Mouse (Mus musculus): Measurements from ENCODE around the gene Adcy9. TPM values are rescaled to one million over a fixed set of nuclear protein-coding genes. Genes with fewer than 3 reads are reported as not detected.

Adcy9 gene
- total RNA-seq, 2 experiments from 2014 or later: 22.3 to 22.7 TPM

- no peak for DNase-seq
- intact Hi-C loops (cut with DNase I; ENCODE audit: low total_unique reads): no loop called here
These were observed 83.0 kb downstream of the Adcy9 start for GRCm38 (mm10) chr16:4337269-4337668.

GRCm38 (mm10) chr16:4333788-4334187 is 86.5 kb downstream of the Adcy9 start:
- intact Hi-C loops (cut with DNase I; ENCODE audit: low total_unique reads): no loop called here
- DNase-seq: no peak

DNA sequence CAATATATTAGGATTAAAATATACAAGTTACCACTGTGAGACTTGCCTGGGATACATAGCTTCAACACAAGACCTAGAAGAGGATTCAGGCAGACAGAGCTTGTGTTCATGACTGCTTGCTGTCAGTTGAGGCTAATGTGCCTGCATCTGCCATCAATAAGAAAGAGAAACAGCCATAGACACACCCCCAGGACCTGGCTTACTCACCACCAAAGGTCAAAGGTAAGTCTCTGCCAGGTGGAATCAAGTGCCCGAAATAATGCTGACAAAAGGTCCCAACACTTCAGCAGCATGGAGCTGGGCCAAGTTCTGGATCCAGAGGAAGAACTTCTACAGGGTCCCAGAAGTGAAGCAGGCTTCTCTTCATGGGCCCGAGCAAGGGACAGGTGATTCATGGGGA is 86.9 kb downstream of the Adcy9 start:
- DNase-seq: no peak
- intact Hi-C loops (cut with DNase I; ENCODE audit: low total_unique reads): no loop called here

DNA sequence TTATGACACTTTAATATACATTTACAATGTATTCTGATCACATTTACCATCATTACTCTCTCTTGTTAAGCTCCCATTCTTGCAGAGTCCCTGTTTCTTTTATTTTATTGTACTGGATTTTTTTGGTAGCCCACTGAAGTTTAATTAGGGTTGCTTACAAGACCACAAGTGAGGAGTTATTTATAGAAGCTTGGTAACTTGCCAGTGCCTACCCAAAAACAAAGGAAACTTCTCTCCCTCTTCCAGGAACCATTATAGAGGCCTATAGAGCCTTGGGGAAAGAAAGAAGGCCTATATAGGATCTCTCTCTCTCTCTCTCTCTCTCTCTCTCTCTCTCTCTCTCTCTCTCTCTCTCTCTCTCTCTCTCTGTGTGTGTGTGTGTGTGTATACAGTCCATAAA is 93.2 kb downstream of the Adcy9 start:
- no peak for DNase-seq
- intact Hi-C loops (cut with DNase I; ENCODE audit: low total_unique reads): no loop called here

- intact Hi-C loops (cut with DNase I; ENCODE audit: low total_unique reads): no loop called here
These were observed 94.5 kb downstream of the Adcy9 start for GRCm38 (mm10) chr16:4325801-4326200.

DNA sequence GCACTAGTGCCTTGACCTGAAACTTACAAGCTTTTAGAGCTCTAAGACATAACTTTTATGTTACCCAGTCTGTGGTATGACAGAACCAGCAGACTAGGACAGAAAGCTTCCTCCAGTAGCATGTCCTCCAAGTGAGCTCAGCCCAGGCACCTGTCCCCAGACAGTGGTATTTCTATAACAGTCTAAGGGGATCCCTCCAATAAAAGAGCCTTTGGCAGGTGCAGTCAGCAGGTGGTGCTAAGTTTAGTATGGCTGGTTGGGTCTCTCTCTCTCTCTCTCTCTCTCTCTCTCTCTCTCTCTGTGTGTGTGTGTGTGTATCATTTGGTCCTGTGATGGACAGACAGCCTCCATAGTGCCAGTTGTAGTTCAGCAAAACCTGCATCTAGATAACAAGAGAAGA is 95.3 kb downstream of the Adcy9 start:
- intact Hi-C loops (cut with DNase I; ENCODE audit: low total_unique reads): no loop called here
- no peak for DNase-seq

More at GRCm38 (mm10) chr16:4325801-4326200, 94.5 kb downstream of the Adcy9 start:
- no peak for DNase-seq

GRCm38 (mm10) chr16:4320856-4321255 is 99.4 kb downstream of the Adcy9 start:
- intact Hi-C loops (cut with DNase I; ENCODE audit: low total_unique reads): no loop called here
- no peak for DNase-seq

GRCm38 (mm10) chr16:4318001-4318526 is 102.2 kb downstream of the Adcy9 start:
- intact Hi-C loops (cut with DNase I; ENCODE audit: low total_unique reads): loop anchor here (5.0 to 10.0 kb wide), 3 partner anchors 104 to 287 kb away; partner anchors contain the start of genes Adcy9 and Srl
- DNase-seq: no peak

GRCm38 (mm10) chr16:4316094-4316474 is 104.2 kb downstream of the Adcy9 start:
- intact Hi-C loops (cut with DNase I; ENCODE audit: low total_unique reads): loop anchor here (5.0 to 10.0 kb wide), 3 partner anchors 106 to 289 kb away; partner anchors contain the start of genes Adcy9 and Srl
- peak; percentile 78 for DNase-seq

DNA sequence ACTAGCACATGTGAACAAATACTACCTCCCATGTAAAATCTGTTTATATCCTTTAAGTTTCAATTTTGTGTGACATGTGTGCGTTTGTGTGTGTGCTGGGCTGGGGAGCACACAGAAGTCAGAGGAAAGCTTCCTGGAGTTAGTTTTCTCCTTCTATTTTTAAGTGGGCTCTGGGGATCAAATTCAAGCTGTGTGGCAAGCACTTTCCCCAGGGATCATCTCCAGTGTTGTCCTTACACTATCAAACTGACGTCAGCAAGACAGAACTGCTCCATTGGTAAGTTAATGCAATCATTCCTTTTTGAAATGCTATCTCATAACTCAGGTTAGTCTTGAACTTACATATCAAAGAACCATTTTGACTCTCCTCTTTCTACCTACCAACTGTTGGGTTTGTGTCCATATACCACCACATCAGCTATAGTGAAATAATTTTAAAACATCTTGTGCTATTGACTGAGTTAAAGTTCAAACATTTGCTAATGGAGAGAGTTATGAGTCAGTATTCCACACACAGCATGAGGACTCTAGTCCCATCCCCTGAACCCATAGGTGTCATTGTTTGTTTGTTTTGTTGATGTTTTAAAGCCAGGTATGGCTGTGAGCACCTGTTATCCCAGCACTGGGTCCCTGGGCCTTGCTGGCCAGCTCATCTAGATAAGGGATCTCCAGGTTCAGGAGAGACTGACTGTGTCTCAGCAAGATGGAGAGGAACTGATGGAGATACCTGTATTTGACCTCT is 104.8 kb downstream of the Adcy9 start:
- DNase-seq: no peak

GRCm38 (mm10) chr16:4314891-4315290 is 105.4 kb downstream of the Adcy9 start:
- DNase-seq: no peak
- intact Hi-C loops (cut with DNase I; ENCODE audit: low total_unique reads): loop anchor here (5.0 to 10.0 kb wide), 3 partner anchors 107 to 290 kb away; partner anchors contain the start of genes Adcy9 and Srl

More for the DNA sequence above, 104.8 kb downstream of the Adcy9 start:
- intact Hi-C loops (cut with DNase I; ENCODE audit: low total_unique reads): loop anchor here (5.0 to 10.0 kb wide), 3 partner anchors 107 to 289 kb away; partner anchors contain the start of genes Adcy9 and Srl

GRCm38 (mm10) chr16:4312018-4312417 is 108.3 kb downstream of the Adcy9 start:
- no peak for DNase-seq
- intact Hi-C loops (cut with DNase I; ENCODE audit: low total_unique reads): loop anchor here (10.0 kb wide), 2 partner anchors 233 to 293 kb away; partner anchors contain the start of gene Srl

DNA sequence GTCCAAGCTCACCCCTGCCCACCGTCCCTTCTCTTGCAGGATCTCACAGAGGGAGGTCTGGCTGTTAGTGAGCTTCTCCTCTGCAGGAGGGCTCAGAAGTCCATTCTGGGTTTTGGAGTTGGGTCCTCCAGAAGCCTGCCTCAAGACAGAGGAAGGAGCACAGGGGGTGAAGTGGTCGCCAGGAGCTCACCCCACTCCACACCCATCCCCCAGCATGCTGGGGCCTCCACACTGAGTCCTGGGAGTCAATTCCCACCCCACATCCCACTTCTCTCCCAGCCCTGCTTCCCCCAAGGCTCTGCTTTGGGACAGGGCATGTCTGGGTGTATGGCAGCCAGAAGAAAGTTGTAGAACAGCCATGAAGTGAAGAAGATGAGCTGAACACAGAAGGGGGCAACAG is 108.7 kb downstream of the Adcy9 start:
- DNase-seq: no peak
- intact Hi-C loops (cut with DNase I; ENCODE audit: low total_unique reads): loop anchor here (10.0 kb wide), 2 partner anchors 233 to 293 kb away; partner anchors contain the start of gene Srl

DNA sequence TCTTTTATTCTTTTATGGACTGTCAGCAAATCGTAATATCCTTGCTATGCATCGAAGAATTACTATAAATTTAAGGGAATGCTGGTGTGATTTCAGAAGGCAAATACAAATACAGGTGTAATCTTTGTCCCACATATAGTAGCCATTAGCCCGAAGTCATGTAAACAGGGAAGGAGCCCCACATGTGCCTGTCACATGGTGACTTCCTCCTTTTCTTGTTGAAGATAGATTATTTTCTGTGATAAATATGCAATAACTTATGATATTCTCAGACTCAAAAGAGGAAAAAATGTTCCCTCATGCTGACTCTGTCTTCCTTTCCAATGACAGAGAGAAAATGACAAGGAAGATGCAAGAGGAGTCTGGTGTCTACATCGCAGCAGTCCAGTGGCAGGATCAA is 112.5 kb downstream of the Adcy9 start:
- DNase-seq: no peak
- intact Hi-C loops (cut with DNase I; ENCODE audit: low total_unique reads): loop anchor here (5.0 kb wide), 1 partner anchor 155 kb away; no protein-coding TSS in a partner anchor

GRCm38 (mm10) chr16:4304176-4304922 is 115.9 kb downstream of the Adcy9 start:
- intact Hi-C loops (cut with DNase I; ENCODE audit: low total_unique reads): no loop called here
- peak; percentile 23 for DNase-seq

GRCm38 (mm10) chr16:4303554-4303953 is 116.7 kb downstream of the Adcy9 start:
- no peak for DNase-seq
- intact Hi-C loops (cut with DNase I; ENCODE audit: low total_unique reads): no loop called here

- intact Hi-C loops (cut with DNase I; ENCODE audit: low total_unique reads): no loop called here
- DNase-seq: no peak
These were observed 120.0 kb downstream of the Adcy9 start for GRCm38 (mm10) chr16:4300280-4300679.

GRCm38 (mm10) chr16:4293259-4293658 is 127.0 kb downstream of the Adcy9 start:
- DNase-seq: no peak
- intact Hi-C loops (cut with DNase I; ENCODE audit: low total_unique reads): no loop called here

- no peak for DNase-seq
- intact Hi-C loops (cut with DNase I; ENCODE audit: low total_unique reads): loop anchor here (10.0 kb wide), 1 partner anchor 225 kb away; no protein-coding TSS in a partner anchor
These were observed 130.8 kb downstream of the Adcy9 start for GRCm38 (mm10) chr16:4289507-4289906.

DNA sequence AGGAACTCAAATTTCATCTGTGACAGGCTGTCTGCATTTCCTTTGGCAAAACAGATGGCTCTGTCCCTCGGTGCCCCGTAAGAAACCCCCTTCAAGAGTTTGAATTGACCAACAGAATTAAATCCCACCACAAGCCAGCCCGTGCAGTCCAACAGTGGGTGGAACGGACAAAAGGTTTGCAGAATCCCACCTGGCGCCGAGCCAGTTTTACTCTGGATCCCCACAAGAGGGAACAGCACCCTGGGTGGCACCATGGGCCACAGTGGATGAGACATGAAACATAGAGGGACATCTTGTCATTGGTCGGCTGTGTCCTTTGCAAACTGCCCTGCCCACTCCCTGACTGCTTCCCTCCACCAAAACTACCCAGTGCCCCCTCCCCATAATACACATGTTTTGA is 133.7 kb downstream of the Adcy9 start:
- no peak for DNase-seq
- intact Hi-C loops (cut with DNase I; ENCODE audit: low total_unique reads): loop anchor here (10.0 kb wide), 1 partner anchor 222 kb away; no protein-coding TSS in a partner anchor

All from gastrocnemius, postnatal 14 days (tissue).